In genomic region chr13:97514421-97515066, GRCm38 (mm10) we compare ENCODE assay signal across 10 mouse cellular contexts.
DNase-seq lines count a peak whose midpoint lies in the region; ATAC-seq and TF ChIP-seq lines count a peak whose summit lies in the region.
"Had no signal": no experiment of that assay in that cellular context is flagged by ENCODE, and none has a peak within 500 bp of the region (broad histone marks: within the 10 kb centered on the region; RNA-seq: fewer than 3 reads in every experiment).

No protein-coding gene starts in this region.

- H3K36me3 ChIP-seq in hindbrain, embryonic 10.5 days = no peaks in the 10 kb centered on the region
- H3K36me3 ChIP-seq in hindbrain, postnatal 0 days (ENCODE audit: insufficient read depth, low read length) = no peaks in the 10 kb centered on the region
- no peaks in the 10 kb centered on the region for H3K36me3 ChIP-seq in embryonic facial prominence, embryonic 10.5 days (replicated peaks)
- H3K36me3 ChIP-seq in hindbrain, embryonic 12.5 days = no peaks in the 10 kb centered on the region
- H3K36me3 ChIP-seq in neural tube, embryonic 11.5 days (ENCODE audit: control insufficient read depth, insufficient read depth, low read length) = no peaks in the 10 kb centered on the region

- peaks cover 27% of the 10 kb centered on the region for H3K4me1 ChIP-seq in hindbrain, embryonic 10.5 days (replicated peaks)
- 0 out of 2 replicates have a peak, but pooled peaks cover 5% of the 10 kb centered on the region for H3K4me1 ChIP-seq in hindbrain, postnatal 0 days (ENCODE audit: insufficient read depth, low read length)
- H3K4me1 ChIP-seq in embryonic facial prominence, embryonic 10.5 days = peaks cover 23% of the 10 kb centered on the region
- H3K4me1 ChIP-seq in hindbrain, embryonic 12.5 days = peaks cover 19% of the 10 kb centered on the region
- peaks cover 9% of the 10 kb centered on the region; the same call in 1 of the 2 replicates for H3K4me1 ChIP-seq in neural tube, embryonic 11.5 days (ENCODE audit: control insufficient read depth, insufficient read depth, low read length)

- peak overlapping the region; percentile 66 for H3K27ac ChIP-seq in hindbrain, embryonic 10.5 days
- H3K27ac ChIP-seq in hindbrain, postnatal 0 days = no peak overlapping the region
- H3K27ac ChIP-seq in embryonic facial prominence, embryonic 10.5 days (replicated peaks) = peak overlapping the region; percentile 21
- H3K27ac ChIP-seq in hindbrain, embryonic 12.5 days = peak overlapping the region; percentile 35; the same call in 1 of the 2 replicates
- no peak overlapping the region for H3K27ac ChIP-seq in neural tube, embryonic 11.5 days (ENCODE audit: low read depth, low read length)

- H3K4me2 ChIP-seq in hindbrain, postnatal 0 days (ENCODE audit: low read depth, low read length) = no peak overlapping the region
- H3K4me2 ChIP-seq in hindbrain, embryonic 12.5 days (replicated peaks) = peak overlapping the region; percentile 35
- H3K4me2 ChIP-seq in neural tube, embryonic 11.5 days (ENCODE audit: low read depth) = no peak overlapping the region

- H3K9ac ChIP-seq in hindbrain, postnatal 0 days (replicated peaks; ENCODE audit: low read length) = no peak overlapping the region
- H3K9ac ChIP-seq in hindbrain, embryonic 12.5 days = no peak overlapping the region
- no peak overlapping the region for H3K9ac ChIP-seq in neural tube, embryonic 11.5 days (ENCODE audit: low read length)

- H3K9me3 ChIP-seq in hindbrain, embryonic 10.5 days = no peaks in the 10 kb centered on the region
- H3K9me3 ChIP-seq in hindbrain, postnatal 0 days (ENCODE audit: low read length) = no peaks in the 10 kb centered on the region
- no peaks in the 10 kb centered on the region for H3K9me3 ChIP-seq in embryonic facial prominence, embryonic 10.5 days
- no peaks in the 10 kb centered on the region for H3K9me3 ChIP-seq in hindbrain, embryonic 12.5 days (replicated peaks)
- no peaks in the 10 kb centered on the region for H3K9me3 ChIP-seq in neural tube, embryonic 11.5 days (ENCODE audit: control insufficient read depth, low read length)

- TF ChIP-seq CTCF in hindbrain, postnatal 0 days (IDR thresholded peaks at IDR 0.05; ENCODE audit: low read depth) = no peak

- WGBS in hindbrain, embryonic 10.5 days = 50% methylated on average over 21 of the region's 21 CpGs
- WGBS in hindbrain, postnatal 0 days = 42% methylated on average over 21 of the region's 21 CpGs
- 65% methylated on average over 21 of the region's 21 CpGs for WGBS in embryonic facial prominence, embryonic 10.5 days
- WGBS in hindbrain, embryonic 12.5 days = 40% methylated on average over 21 of the region's 21 CpGs
- 51% methylated on average over 21 of the region's 21 CpGs for WGBS in neural tube, embryonic 11.5 days

- ATAC-seq in hindbrain, postnatal 0 days = no peak
- ATAC-seq in hindbrain, embryonic 12.5 days (ENCODE audit: low FRiP score) = peak; percentile 82
- ATAC-seq in neural tube, embryonic 11.5 days (ENCODE audit: insufficient read depth, low FRiP score, low TSS enrichment) = no peak

- H3K27me3 ChIP-seq in hindbrain, embryonic 10.5 days (ENCODE audit: insufficient read depth, poor library complexity, severe bottlenecking) = no peaks in the 10 kb centered on the region
- no peaks in the 10 kb centered on the region for H3K27me3 ChIP-seq in hindbrain, postnatal 0 days (ENCODE audit: insufficient read depth, low read length)
- H3K27me3 ChIP-seq in embryonic facial prominence, embryonic 10.5 days (replicated peaks; ENCODE audit: low read depth, poor library complexity, severe bottlenecking) = no peaks in the 10 kb centered on the region
- H3K27me3 ChIP-seq in hindbrain, embryonic 12.5 days = no peaks in the 10 kb centered on the region
- no peaks in the 10 kb centered on the region for H3K27me3 ChIP-seq in neural tube, embryonic 11.5 days (ENCODE audit: control insufficient read depth, insufficient read depth, low read length)

- peak; percentile 28 for DNase-seq in hindbrain, embryonic 10.5 days (ENCODE audit: low spot score)
- no peak for DNase-seq in hindbrain, postnatal 0 days (ENCODE audit: low spot score)
- peak; percentile 48 for DNase-seq in embryonic facial prominence, embryonic 10.5 days (ENCODE audit: low spot score)
- peak; percentile 69 for DNase-seq in neural tube, embryonic 11.5 days (ENCODE audit: low spot score)
- no peak for DNase-seq in B cell, adult 2 months
- DNase-seq in natural killer cell, adult 2 months (ENCODE audit: low spot score in 2 of 2) = no peak
- DNase-seq: adrenal gland, postnatal 10 days; cerebellum, adult 9-11 months; gastrocnemius, postnatal 10 days had no signal

- 0 out of 2 replicates have a peak overlapping the region, but pooled peaks have one; percentile 18 for H3K4me3 ChIP-seq in hindbrain, embryonic 10.5 days
- H3K4me3 ChIP-seq in hindbrain, postnatal 0 days (ENCODE audit: low read length) = no peak overlapping the region
- H3K4me3 ChIP-seq in embryonic facial prominence, embryonic 10.5 days = no peak overlapping the region
- H3K4me3 ChIP-seq in hindbrain, embryonic 12.5 days = no peak overlapping the region
- no peak overlapping the region for H3K4me3 ChIP-seq in neural tube, embryonic 11.5 days (ENCODE audit: low read depth, low read length)

Comparison
In these comparisons a context has a peak if more than half of its experiments do, and no peak if none do; other contexts are left out.
1. DNase-seq: peak in hindbrain, embryonic 10.5 days (single experiment), embryonic facial prominence, embryonic 10.5 days (single experiment) and neural tube, embryonic 11.5 days (single experiment); none in hindbrain, postnatal 0 days (single experiment), B cell, adult 2 months (0 of 2) and natural killer cell, adult 2 months (0 of 2).
2. H3K27ac ChIP-seq: peak in hindbrain, embryonic 10.5 days (single experiment), embryonic facial prominence, embryonic 10.5 days (single experiment) and hindbrain, embryonic 12.5 days (single experiment); none in hindbrain, postnatal 0 days (single experiment) and neural tube, embryonic 11.5 days (single experiment).